Mouse (Mus musculus): Measurements from ENCODE around the gene Rac2. TPM values are rescaled to one million over a fixed set of nuclear protein-coding genes. Genes with fewer than 3 reads are reported as not detected.

Gene Rac2
- polyA plus RNA-seq (2015; fragmentation: Nextera tagmentation; extraction: Ambion mirVana): 13.3 and 13.4 TPM in 2 replicates

- H3K27me3 ChIP-seq: no peaks in the 10 kb centered on the region
- ATAC-seq (ENCODE audit: insufficient number of reproducible peaks, insufficient read depth, low FRiP score, low TSS enrichment, low read depth): no peak
- 0 out of 2 replicates have a peak, but pooled peaks cover 8% of the 10 kb centered on the region for H3K4me1 ChIP-seq
- no peak within 1 kb of the TSS for H3K4me2 ChIP-seq
- no peak within 1 kb of the TSS for H3K9ac ChIP-seq
- no peak within 1 kb of the TSS for H3K4me3 ChIP-seq
- no peaks in the 10 kb centered on the region for H3K36me3 ChIP-seq
- H3K27ac ChIP-seq: no peak within 1 kb of the TSS
- no peaks in the 10 kb centered on the region for H3K9me3 ChIP-seq
- WGBS: 80% methylated on average over 8 of the region's 8 CpGs
Measured at GRCm38 (mm10) chr15:78572658-78573397, at the start of gene Rac2. Gene Rac2 (minus strand): TSS chr15:78572783.

- WGBS: 80% methylated on average over 2 of the region's 2 CpGs
Measured at GRCm38 (mm10) chr15:78616973-78617372, 44.4 kb upstream of the Rac2 start.

GRCm38 (mm10) chr15:78614536-78614935, 42.0 kb upstream of the Rac2 start:
- H3K4me2 ChIP-seq: no peak overlapping the region
- no peak overlapping the region for H3K27ac ChIP-seq
- 85% methylated on average over 7 of the region's 7 CpGs for WGBS
- no peaks in the 10 kb centered on the region for H3K36me3 ChIP-seq
- no peak for ATAC-seq (ENCODE audit: insufficient number of reproducible peaks, insufficient read depth, low FRiP score, low TSS enrichment, low read depth)
- H3K27me3 ChIP-seq: no peaks in the 10 kb centered on the region
- no peak overlapping the region for H3K4me3 ChIP-seq
- no peaks in the 10 kb centered on the region for H3K9me3 ChIP-seq
- H3K4me1 ChIP-seq: peaks cover 8% of the 10 kb centered on the region
- no peak overlapping the region for H3K9ac ChIP-seq

More at GRCm38 (mm10) chr15:78616973-78617372, 44.4 kb upstream of the Rac2 start:
- Histone ChIP-seq H3K4me1 (no peaks in the 10 kb centered on the region), H3K4me3 (no peak overlapping the region), H3K4me2 (no peak overlapping the region), H3K9me3 (no peaks in the 10 kb centered on the region), H3K27me3 (peaks cover 19% of the 10 kb centered on the region; the same call in 1 of the 2 replicates), H3K36me3 (no peaks in the 10 kb centered on the region), H3K27ac (no peak overlapping the region), H3K9ac (no peak overlapping the region)
- ATAC-seq (ENCODE audit: insufficient number of reproducible peaks, insufficient read depth, low FRiP score, low TSS enrichment, low read depth): no peak

- no peak for ATAC-seq (ENCODE audit: insufficient number of reproducible peaks, insufficient read depth, low FRiP score, low TSS enrichment, low read depth)
- WGBS: 37% methylated on average over 12 of the region's 12 CpGs
- Histone ChIP-seq H3K27me3 (no peaks in the 10 kb centered on the region), H3K36me3 (no peaks in the 10 kb centered on the region), H3K9me3 (no peaks in the 10 kb centered on the region), H3K4me2 (no peak overlapping the region), H3K4me3 (no peak overlapping the region), H3K4me1 (peaks cover 14% of the 10 kb centered on the region), H3K27ac (no peak overlapping the region), H3K9ac (no peak overlapping the region)
Measured at GRCm38 (mm10) chr15:78610705-78611462, 38.3 kb upstream of the Rac2 start.

GRCm38 (mm10) chr15:78607463-78607862, 34.9 kb upstream of the Rac2 start:
- 62% methylated on average over 4 of the region's 4 CpGs for whole genome bisulfite sequencing
- Histone ChIP-seq H3K27ac (no peak overlapping the region), H3K4me2 (no peak overlapping the region), H3K9ac (no peak overlapping the region), H3K36me3 (no peaks in the 10 kb centered on the region), H3K9me3 (no peaks in the 10 kb centered on the region), H3K27me3 (no peaks in the 10 kb centered on the region), H3K4me3 (no peak overlapping the region), H3K4me1 (peaks cover 21% of the 10 kb centered on the region)
- no peak for ATAC-seq (ENCODE audit: insufficient number of reproducible peaks, insufficient read depth, low FRiP score, low TSS enrichment, low read depth)

GRCm38 (mm10) chr15:78606059-78606458, 33.5 kb upstream of the Rac2 start:
- no peaks in the 10 kb centered on the region for H3K27me3 ChIP-seq
- 81% methylated on average over 6 of the region's 6 CpGs for WGBS
- peaks cover 18% of the 10 kb centered on the region for H3K4me1 ChIP-seq
- no peaks in the 10 kb centered on the region for H3K9me3 ChIP-seq
- no peak overlapping the region for H3K27ac ChIP-seq
- no peaks in the 10 kb centered on the region for H3K36me3 ChIP-seq
- H3K4me2 ChIP-seq: no peak overlapping the region
- no peak overlapping the region for H3K9ac ChIP-seq
- H3K4me3 ChIP-seq: no peak overlapping the region
- no peak for ATAC-seq (ENCODE audit: insufficient number of reproducible peaks, insufficient read depth, low FRiP score, low TSS enrichment, low read depth)

- H3K27ac ChIP-seq: no peak overlapping the region
- H3K9me3 ChIP-seq: no peaks in the 10 kb centered on the region
- no peaks in the 10 kb centered on the region for H3K27me3 ChIP-seq
- no peaks in the 10 kb centered on the region for H3K36me3 ChIP-seq
- no peak overlapping the region for H3K4me2 ChIP-seq
- WGBS: 40% methylated on average over 3 of the region's 3 CpGs
- peaks cover 13% of the 10 kb centered on the region for H3K4me1 ChIP-seq
- ATAC-seq (ENCODE audit: insufficient number of reproducible peaks, insufficient read depth, low FRiP score, low TSS enrichment, low read depth): no peak
- H3K4me3 ChIP-seq: no peak overlapping the region
- no peak overlapping the region for H3K9ac ChIP-seq
Measured at GRCm38 (mm10) chr15:78605371-78605791, 32.8 kb upstream of the Rac2 start.

GRCm38 (mm10) chr15:78604255-78604654, 31.7 kb upstream of the Rac2 start:
- Histone ChIP-seq H3K4me1 (peaks cover 13% of the 10 kb centered on the region), H3K27me3 (no peaks in the 10 kb centered on the region), H3K4me3 (no peak overlapping the region), H3K36me3 (no peaks in the 10 kb centered on the region), H3K9ac (no peak overlapping the region), H3K27ac (no peak overlapping the region), H3K4me2 (no peak overlapping the region), H3K9me3 (no peaks in the 10 kb centered on the region)
- no peak for ATAC-seq (ENCODE audit: insufficient number of reproducible peaks, insufficient read depth, low FRiP score, low TSS enrichment, low read depth)
- 68% methylated on average over 6 of the region's 6 CpGs for WGBS

GRCm38 (mm10) chr15:78601180-78601579, 28.6 kb upstream of the Rac2 start:
- Histone ChIP-seq H3K4me1 (peaks cover 10% of the 10 kb centered on the region), H3K4me3 (no peak overlapping the region), H3K27me3 (no peaks in the 10 kb centered on the region; the same call in 1 of the 2 replicates), H3K36me3 (no peaks in the 10 kb centered on the region), H3K9me3 (no peaks in the 10 kb centered on the region), H3K4me2 (no peak overlapping the region), H3K27ac (no peak overlapping the region), H3K9ac (no peak overlapping the region)
- ATAC-seq (ENCODE audit: insufficient number of reproducible peaks, insufficient read depth, low FRiP score, low TSS enrichment, low read depth): no peak
- 87% methylated on average over 6 of the region's 6 CpGs for WGBS

GRCm38 (mm10) chr15:78599529-78600193, 27.1 kb upstream of the Rac2 start:
- 73% methylated on average over 13 of the region's 13 CpGs for WGBS
- Histone ChIP-seq H3K36me3 (no peaks in the 10 kb centered on the region), H3K9me3 (no peaks in the 10 kb centered on the region), H3K9ac (no peak overlapping the region), H3K4me1 (no peaks in the 10 kb centered on the region; the same call in 1 of the 2 replicates), H3K4me3 (no peak overlapping the region), H3K27me3 (no peaks in the 10 kb centered on the region; the same call in 1 of the 2 replicates), H3K4me2 (no peak overlapping the region), H3K27ac (no peak overlapping the region)
- no peak for ATAC-seq (ENCODE audit: insufficient number of reproducible peaks, insufficient read depth, low FRiP score, low TSS enrichment, low read depth)

GRCm38 (mm10) chr15:78599124-78599523, 26.5 kb upstream of the Rac2 start:
- 73% methylated on average over 6 of the region's 6 CpGs for WGBS
- no peak for ATAC-seq (ENCODE audit: insufficient number of reproducible peaks, insufficient read depth, low FRiP score, low TSS enrichment, low read depth)
- Histone ChIP-seq H3K27ac (no peak overlapping the region), H3K27me3 (no peaks in the 10 kb centered on the region; the same call in 1 of the 2 replicates), H3K4me3 (no peak overlapping the region), H3K4me2 (no peak overlapping the region), H3K9me3 (no peaks in the 10 kb centered on the region), H3K9ac (no peak overlapping the region), H3K4me1 (no peaks in the 10 kb centered on the region; the same call in 1 of the 2 replicates), H3K36me3 (no peaks in the 10 kb centered on the region)

All from embryonic facial prominence, embryonic 13.5 days (tissue).